Mouse (Mus musculus) midbrain, embryonic 11.5 days (tissue): Measurements from ENCODE around the gene Agap1. TPM values are rescaled to one million over a fixed set of nuclear protein-coding genes. Genes with fewer than 3 reads are reported as not detected.

Experiments used
- ATAC-seq: fragments of 200-750 bp; cut with Nextera tagmentation; 2 replicates; pipeline ENCODE4 v1.8.0; 2017; ENCODE audit warnings: moderate TSS enrichment, moderate library complexity; ENCODE audit not compliant: low FRiP score
- DNase-seq: peaks from one replicate; pipeline ENCODE4 v3.0.0; 2015; ENCODE audit warnings: low spot score; ENCODE audit errors: missing footprints
- H3K27ac ChIP-seq: fragments of 300-500 bp; sonication (generic); 2 replicates; pipeline ENCODE4 v1.5.1; 2014; ENCODE audit warnings: low read depth, low read length
- H3K27me3 ChIP-seq: fragments of 300-500 bp; sonication (generic); 2 replicates; pipeline ENCODE4 v1.6.1; 2014; ENCODE audit warnings: mild to moderate bottlenecking, low read length, moderate library complexity, mixed read lengths; ENCODE audit not compliant: control insufficient read depth, insufficient read depth
- H3K36me3 ChIP-seq: fragments of 300-500 bp; sonication (generic); 2 replicates; pipeline ENCODE4 v1.6.1; 2014; ENCODE audit warnings: mild to moderate bottlenecking, low read length, moderate library complexity, mixed read lengths; ENCODE audit not compliant: control insufficient read depth, insufficient read depth
- H3K4me1 ChIP-seq: fragments of 300-500 bp; sonication (generic); 2 replicates; pipeline ENCODE4 v1.6.1; 2014; ENCODE audit warnings: low read length; ENCODE audit not compliant: control insufficient read depth, insufficient read depth
- H3K4me2 ChIP-seq: fragments of 300-500 bp; sonication (generic); 2 replicates; pipeline ENCODE4 v1.6.1; 2014; ENCODE audit warnings: mild to moderate bottlenecking, moderate library complexity
- H3K4me3 ChIP-seq: fragments of 300-500 bp; sonication (generic); 2 replicates; pipeline ENCODE4 v1.5.1; 2014; ENCODE audit warnings: low read depth, low read length
- H3K9ac ChIP-seq: fragments of 300-500 bp; sonication (generic); 2 replicates; pipeline ENCODE4 v1.6.1; 2014; ENCODE audit warnings: low read length
- H3K9me3 ChIP-seq: fragments of 300-500 bp; sonication (generic); 2 replicates; pipeline ENCODE4 v1.6.1; 2016; ENCODE audit warnings: low read length; ENCODE audit not compliant: control insufficient read depth
- WGBS: fragments of 180-500 bp; shearing (Covaris S2); extraction: QIAGEN DNeasy Blood & Tissue Kit; methylation state at CpG from one replicate; pipeline ENCODE4 v1.1.7; 2014; 5-methylcytosine and 5-hydroxymethylcytosine counted together
- polyA plus RNA-seq: library from polyadenylated mRNA; unstranded; fragments of >200 nt; fragmentation: Nextera tagmentation; extraction: Ambion mirVana; gene quantifications from 2 replicates; pipeline ENCODE4 v1.2.1, GENCODE M21; 2014

Agap1 gene
- polyA plus RNA-seq, 1 experiment from 2014 or later = 33.6 TPM

- Histone ChIP-seq H3K4me1 (peaks cover 10% of the 10 kb centered on the region), H3K9ac (no peak overlapping the region), H3K36me3 (no peaks in the 10 kb centered on the region), H3K27ac (no peak overlapping the region), H3K4me3 (no peak overlapping the region), H3K9me3 (no peaks in the 10 kb centered on the region), H3K4me2 (no peak overlapping the region), H3K27me3 (no peaks in the 10 kb centered on the region)
- DNase-seq = no peak
- ATAC-seq = peak; percentile 56; the same call in 1 of the 2 replicates
- whole genome bisulfite sequencing = 71% methylated on average over 6 of the region's 6 CpGs
These were observed 87.9 kb downstream of the Agap1 start for GRCm38 (mm10) chr1:89542464-89542863.

- H3K4me1 ChIP-seq = peaks cover 18% of the 10 kb centered on the region
- ATAC-seq (no peak), DNase-seq (no peak)
- H3K27me3 ChIP-seq = no peaks in the 10 kb centered on the region
- H3K9ac ChIP-seq = no peak overlapping the region
- no peak overlapping the region for H3K27ac ChIP-seq
- no peaks in the 10 kb centered on the region for H3K36me3 ChIP-seq
- H3K9me3 ChIP-seq = no peaks in the 10 kb centered on the region
- 96% methylated on average over 6 of the region's 6 CpGs for WGBS
- H3K4me3 ChIP-seq = no peak overlapping the region
- no peak overlapping the region for H3K4me2 ChIP-seq
These were observed 88.7 kb downstream of the Agap1 start for GRCm38 (mm10) chr1:89543312-89543711.

- DNase-seq (no peak), ATAC-seq (no peak)
- Histone ChIP-seq H3K4me1 (peaks cover 23% of the 10 kb centered on the region), H3K4me3 (no peak overlapping the region), H3K36me3 (no peaks in the 10 kb centered on the region), H3K9me3 (no peaks in the 10 kb centered on the region), H3K9ac (no peak overlapping the region), H3K4me2 (no peak overlapping the region), H3K27ac (no peak overlapping the region), H3K27me3 (no peaks in the 10 kb centered on the region)
- 94% methylated on average over 4 of the region's 4 CpGs for WGBS
These were observed 89.5 kb downstream of the Agap1 start for GRCm38 (mm10) chr1:89544094-89544493.

GRCm38 (mm10) chr1:89545099-89545498 is 90.5 kb downstream of the Agap1 start:
- WGBS = 86% methylated on average over 4 of the region's 4 CpGs
- DNase-seq (no peak), ATAC-seq (no peak)
- peaks cover 32% of the 10 kb centered on the region for H3K4me1 ChIP-seq
- H3K9ac ChIP-seq = no peak overlapping the region
- H3K36me3 ChIP-seq = no peaks in the 10 kb centered on the region
- no peak overlapping the region for H3K4me2 ChIP-seq
- no peaks in the 10 kb centered on the region for H3K9me3 ChIP-seq
- H3K27ac ChIP-seq = no peak overlapping the region
- H3K27me3 ChIP-seq = no peaks in the 10 kb centered on the region
- H3K4me3 ChIP-seq = no peak overlapping the region

- Histone ChIP-seq H3K27ac (no peak overlapping the region), H3K36me3 (no peaks in the 10 kb centered on the region), H3K4me3 (no peak overlapping the region), H3K4me2 (no peak overlapping the region), H3K9ac (no peak overlapping the region), H3K4me1 (peaks cover 41% of the 10 kb centered on the region), H3K9me3 (no peaks in the 10 kb centered on the region), H3K27me3 (no peaks in the 10 kb centered on the region)
- no peak for ATAC-seq
- WGBS = 49% methylated on average over 18 of the region's 18 CpGs
- peak; percentile 90 for DNase-seq
These were observed 93.2 kb downstream of the Agap1 start for GRCm38 (mm10) chr1:89547525-89548504.

- Histone ChIP-seq H3K4me2 (peak overlapping the region; percentile 39), H3K27ac (peak overlapping the region; percentile 85), H3K4me3 (peak overlapping the region; percentile 13; the same call in 1 of the 2 replicates), H3K9me3 (no peaks in the 10 kb centered on the region), H3K36me3 (no peaks in the 10 kb centered on the region), H3K9ac (peak overlapping the region; percentile 55), H3K27me3 (no peaks in the 10 kb centered on the region), H3K4me1 (peaks cover 41% of the 10 kb centered on the region)
- WGBS = 25% methylated on average over 25 of the region's 25 CpGs
- peak; percentile 94 for DNase-seq
- ATAC-seq = peak; percentile 95
These were observed 95.7 kb downstream of the Agap1 start for GRCm38 (mm10) chr1:89550061-89550869.

GRCm38 (mm10) chr1:89552470-89552869 is 97.9 kb downstream of the Agap1 start:
- Histone ChIP-seq H3K36me3 (no peaks in the 10 kb centered on the region), H3K4me1 (peaks cover 43% of the 10 kb centered on the region), H3K9me3 (no peaks in the 10 kb centered on the region), H3K4me3 (no peak overlapping the region), H3K4me2 (no peak overlapping the region), H3K27me3 (no peaks in the 10 kb centered on the region), H3K27ac (no peak overlapping the region), H3K9ac (no peak overlapping the region)
- ATAC-seq = no peak
- DNase-seq = no peak
- WGBS = 85% methylated on average over 1 of the region's 1 CpGs

- WGBS = 90% methylated on average over 3 of the region's 3 CpGs
- Histone ChIP-seq H3K36me3 (no peaks in the 10 kb centered on the region), H3K9ac (no peak overlapping the region), H3K9me3 (no peaks in the 10 kb centered on the region), H3K4me3 (no peak overlapping the region), H3K27ac (no peak overlapping the region), H3K27me3 (no peaks in the 10 kb centered on the region), H3K4me1 (peaks cover 34% of the 10 kb centered on the region), H3K4me2 (no peak overlapping the region)
- no peak for DNase-seq
- ATAC-seq = no peak
These were observed 99.2 kb downstream of the Agap1 start for GRCm38 (mm10) chr1:89553791-89554190.
